Mouse (Mus musculus) embryonic fibroblast, embryonic 13.5 days (primary cell): ENCODE measurements at regions not wholly inside any gene's neighbourhood (a gene's known extent, or its start where the extent isn't known, plus 50 kb on each side); places are given as distances from the start of the nearest gene placed in this dataset.

Experiments used
- CTCF ChIP-seq: IDR thresholded peaks from 2 replicates; pipeline ENCODE4 v1.5.1; 2011; ENCODE audit warnings: mild to moderate bottlenecking, control low read depth, low read length, moderate library complexity, borderline replicate concordance; ENCODE audit not compliant: insufficient read depth
- POLR2A ChIP-seq: IDR thresholded peaks from 2 replicates; pipeline ENCODE4 v1.6.1; 2011; ENCODE audit warnings: low read depth, mild to moderate bottlenecking, control low read depth, low read length, moderate library complexity

DNA sequence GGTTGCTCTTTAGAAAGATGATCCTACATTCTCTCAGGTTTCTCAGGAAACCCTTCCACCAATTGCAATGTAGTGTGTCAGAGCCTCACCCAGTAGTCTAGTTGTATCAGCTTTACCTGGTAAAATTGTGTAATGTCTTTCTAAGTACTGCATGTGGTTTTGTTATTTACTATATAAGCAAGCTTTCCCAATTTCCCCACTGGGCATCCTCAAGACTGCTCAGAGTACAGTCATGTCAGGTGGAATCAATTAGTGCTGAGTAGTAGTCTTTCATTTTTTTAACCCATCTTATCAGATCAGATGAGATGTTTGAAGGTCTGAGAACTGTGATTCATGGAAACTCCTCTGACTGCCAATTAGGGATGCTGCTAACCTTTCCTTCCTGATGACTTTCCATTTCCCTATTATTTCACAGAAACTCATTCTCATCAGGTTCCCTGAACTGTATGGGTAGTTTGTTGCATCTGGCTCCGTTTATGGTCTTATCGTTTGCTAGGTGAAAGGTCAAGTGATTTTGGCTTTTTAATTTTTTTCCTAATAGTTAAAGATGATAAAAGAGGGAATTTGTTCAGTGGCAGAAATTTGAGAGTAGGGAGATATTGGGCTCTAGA is 393.6 kb upstream of the Cobl start:
- TF ChIP-seq POLR2A: no peak
- TF ChIP-seq CTCF: no peak
